Mouse (Mus musculus) heart, adult 8-10 months (tissue): Measurements from ENCODE around the gene Ngrn. TPM values are rescaled to one million over a fixed set of nuclear protein-coding genes. Genes with fewer than 3 reads are reported as not detected.

Experiments
- DNase-seq: peaks from one replicate; pipeline ENCODE4 v3.0.0; 2022; ENCODE audit warnings: low spot score
- total RNA-seq, 4 experiments: library from RNA; stranded (reverse); gene quantifications; 2 replicates each; pipeline ENCODE4 v1.2.4; 2022

Gene Ngrn
- total RNA-seq, 4 experiments from 2014 or later: 26.2 to 28.6 (median 27.2) TPM

DNA sequence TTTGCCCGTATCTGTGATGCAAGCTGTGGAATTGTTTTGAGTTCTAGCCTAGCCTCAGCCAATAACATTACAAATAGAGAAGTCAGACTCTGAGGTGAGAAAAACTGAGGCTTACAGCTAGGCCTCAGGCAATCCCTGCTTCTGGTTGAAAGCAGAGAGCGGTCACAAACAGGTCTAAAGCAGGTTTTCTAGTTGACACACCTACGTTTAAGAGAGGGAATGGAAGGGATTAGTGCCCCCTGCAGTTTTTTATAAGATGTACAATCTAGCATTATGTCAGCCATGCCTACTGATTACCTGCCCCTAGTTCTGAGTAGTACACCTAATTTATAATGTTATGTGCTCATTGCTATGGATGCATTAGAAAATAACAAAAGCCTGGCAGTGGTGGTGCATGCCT is 46.8 kb downstream of the Ngrn start:
- DNase-seq: no peak

DNA sequence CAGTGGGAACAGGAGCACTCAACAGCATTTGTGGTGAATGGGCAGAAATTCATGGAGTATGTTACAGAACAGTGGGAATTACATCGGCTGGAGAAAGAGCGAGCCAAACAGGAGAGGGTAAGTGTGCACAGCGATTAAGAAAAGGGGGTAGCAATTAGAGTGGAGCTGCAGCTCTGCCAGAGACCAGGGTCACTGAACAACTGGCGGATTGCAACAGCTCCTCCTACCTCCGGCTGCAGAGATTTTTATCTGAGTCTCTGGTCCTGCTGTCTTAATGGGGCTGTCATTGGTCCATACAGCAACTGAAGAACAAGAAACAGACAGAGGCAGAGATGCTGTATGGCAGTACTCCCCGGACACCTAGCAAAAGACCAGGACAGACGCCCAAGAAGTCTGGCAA is 49.8 kb downstream of the Ngrn start:
- DNase-seq: no peak

Other genes starting within 250 kb of the Ngrn start
- gene Zfp710, start 236.4 kb upstream of the Ngrn start, total RNA-seq: 10 to 100 TPM; 28.5 to 39.5 (median 31.3) TPM
- 1,000 to 10,000 TPM; 2,287 to 2,565 (median 2,388) TPM for gene Idh2, start 145.8 kb upstream of the Ngrn start, total RNA-seq
- 10 to 100 TPM; 10.9 to 14.0 (median 11.7) TPM for gene Sema4b, start 74.4 kb upstream of the Ngrn start, total RNA-seq
- 10 to 100 TPM; 12.7 to 19.1 (median 16.5) TPM for gene Cib1, start 28.4 kb upstream of the Ngrn start, total RNA-seq
- gene Gdpgp1, start 28.4 kb upstream of the Ngrn start, total RNA-seq: 1 to 10 TPM; 1.7 to 2.1 (median 2.0) TPM
- under 1 TPM; 0.19 to 0.72 (median 0.24) TPM for gene Ttll13, start 14.8 kb upstream of the Ngrn start, total RNA-seq
- 1 to 10 TPM; 5.6 to 9.0 (median 7.2) TPM for gene Vps33b, start 8.4 kb downstream of the Ngrn start, total RNA-seq
- 1 to 10 TPM in 3 of 4 experiments, under 1 TPM in 1; 0.72 to 3.1 (median 1.5) TPM for gene Prc1, start 33.2 kb downstream of the Ngrn start, total RNA-seq
- 1 to 10 TPM; 4.6 to 6.4 (median 5.3) TPM for gene Rccd1, start 63.2 kb downstream of the Ngrn start, total RNA-seq
- 10 to 100 TPM; 12.2 to 16.0 (median 15.2) TPM for gene Unc45a, start 79.8 kb downstream of the Ngrn start, total RNA-seq
- gene Hddc3, start 81.9 kb downstream of the Ngrn start, total RNA-seq: 10 to 100 TPM; 33.3 to 40.0 (median 35.9) TPM
- gene Man2a2, start 110.2 kb downstream of the Ngrn start, total RNA-seq: 10 to 100 TPM; 61.2 to 66.5 (median 62.8) TPM
- 10 to 100 TPM in 2 of 4 experiments, 1 to 10 TPM in 2; 6.4 to 13.5 (median 9.1) TPM for gene Fes, start 126.7 kb downstream of the Ngrn start, total RNA-seq
- 100 to 1,000 TPM in 2 of 4 experiments, 10 to 100 TPM in 2; 91.9 to 122 (median 99.2) TPM for gene Furin, start 144.2 kb downstream of the Ngrn start, total RNA-seq